Mouse (Mus musculus) heart, postnatal 0 days (tissue): Measurements from ENCODE around the gene Rragd.

Experiments
- CTCF ChIP-seq: IDR thresholded peaks from 2 replicates; pipeline ENCODE4 v1.5.1; 2016; ENCODE audit warnings: antibody characterized with exemption, control low read depth, low read depth
- EP300 ChIP-seq: IDR thresholded peaks from 2 replicates; pipeline ENCODE4 v1.6.1; 2016; ENCODE audit warnings: antibody characterized with exemption, low read depth

GRCm38 (mm10) chr4:33049601-33050000, 66.8 kb downstream of the Rragd start:
- TF ChIP-seq CTCF = no peak
- TF ChIP-seq EP300 = no peak
